Mouse (Mus musculus) intestine, postnatal 0 days (tissue): ENCODE results near the gene Col1a2. TPM values are rescaled to one million over a fixed set of nuclear protein-coding genes. Genes with fewer than 3 reads are reported as not detected.

Source experiments
- ATAC-seq: fragments of 200-750 bp; cut with Nextera tagmentation; 2 replicates; pipeline ENCODE4 v1.8.0; 2017; ENCODE audit warnings: mild to moderate bottlenecking, moderate TSS enrichment, moderate library complexity
- H3K27ac ChIP-seq: fragments of 300-500 bp; sonication (generic); 2 replicates; pipeline ENCODE4 v1.5.1; 2014; ENCODE audit warnings: mild to moderate bottlenecking, low read depth, low read length, moderate library complexity
- H3K27me3 ChIP-seq: fragments of 300-500 bp; sonication (generic); replicated peaks from 2 replicates; pipeline ENCODE4 v1.6.1; 2014; ENCODE audit warnings: low read length, mixed read lengths; ENCODE audit not compliant: control insufficient read depth, insufficient read depth
- H3K36me3 ChIP-seq: fragments of 300-500 bp; sonication (generic); 2 replicates; pipeline ENCODE4 v1.6.1; 2014; ENCODE audit warnings: mild to moderate bottlenecking, moderate library complexity; ENCODE audit not compliant: control insufficient read depth, insufficient read depth
- H3K4me1 ChIP-seq: fragments of 300-500 bp; sonication (generic); replicated peaks from 2 replicates; pipeline ENCODE4 v1.6.1; 2014; ENCODE audit warnings: antibody characterized with exemption, low read length, mixed read lengths; ENCODE audit not compliant: control insufficient read depth, insufficient read depth
- H3K4me2 ChIP-seq: fragments of 300-500 bp; sonication (generic); replicated peaks from 2 replicates; pipeline ENCODE4 v1.6.1; 2014; ENCODE audit warnings: low read depth, mild to moderate bottlenecking, moderate library complexity
- H3K4me3 ChIP-seq: fragments of 300-500 bp; sonication (generic); 2 replicates; pipeline ENCODE4 v1.5.1; 2014; ENCODE audit warnings: low read depth, low read length
- H3K9ac ChIP-seq: fragments of 300-500 bp; sonication (generic); 2 replicates; pipeline ENCODE4 v1.6.1; 2014; ENCODE audit warnings: mild to moderate bottlenecking, low read depth, low read length
- H3K9me3 ChIP-seq: fragments of 300-500 bp; sonication (generic); 2 replicates; pipeline ENCODE4 v1.6.1; 2016; ENCODE audit warnings: mixed run types; ENCODE audit not compliant: control insufficient read depth
- CTCF ChIP-seq: sonication (generic); IDR thresholded peaks from 2 replicates; pipeline ENCODE4 v1.5.1; 2016; ENCODE audit warnings: low read depth, mild to moderate bottlenecking, control low read depth, antibody characterized with exemption, moderate library complexity
- WGBS: fragments of 180-500 bp; shearing (Covaris S2); extraction: QIAGEN DNeasy Blood & Tissue Kit; methylation state at CpG from one replicate; pipeline ENCODE4 v1.1.7; 2014; 5-methylcytosine and 5-hydroxymethylcytosine counted together
- polyA plus RNA-seq: library from polyadenylated mRNA; unstranded; fragments of >200 nt; fragmentation: Nextera tagmentation; extraction: Ambion mirVana; gene quantifications from 2 replicates; pipeline ENCODE4 v1.2.1, GENCODE M21; 2015

Col1a2 gene
- polyA plus RNA-seq, 1 experiment from 2014 or later = 193 TPM

- no peaks in the 10 kb centered on the region for H3K4me1 ChIP-seq
- no peak for TF ChIP-seq CTCF
- H3K27me3 ChIP-seq = no peaks in the 10 kb centered on the region
- 86% methylated on average over 8 of the region's 8 CpGs for WGBS
- no peaks in the 10 kb centered on the region for H3K9me3 ChIP-seq
- ATAC-seq = no peak
- peaks cover 35% of the 10 kb centered on the region for H3K36me3 ChIP-seq
- H3K4me2 ChIP-seq = no peak overlapping the region
- H3K27ac ChIP-seq = no peak overlapping the region
- no peak overlapping the region for H3K4me3 ChIP-seq
- no peak overlapping the region for H3K9ac ChIP-seq
These were observed 30.0 kb downstream of the Col1a2 start for GRCm38 (mm10) chr6:4534462-4535079.

GRCm38 (mm10) chr6:4541926-4542715 lies 37.5 kb downstream of the Col1a2 start:
- Histone ChIP-seq H3K4me3 (no peak overlapping the region), H3K27ac (no peak overlapping the region), H3K9me3 (no peaks in the 10 kb centered on the region), H3K4me2 (no peak overlapping the region), H3K9ac (no peak overlapping the region), H3K36me3 (0 out of 2 replicates have a peak, but pooled peaks cover 4% of the 10 kb centered on the region), H3K4me1 (no peaks in the 10 kb centered on the region), H3K27me3 (no peaks in the 10 kb centered on the region)
- no peak for TF ChIP-seq CTCF
- no peak for ATAC-seq
- 89% methylated on average over 7 of the region's 7 CpGs for WGBS

GRCm38 (mm10) chr6:4544554-4544953 lies 39.9 kb downstream of the Col1a2 start:
- H3K9me3 ChIP-seq = no peaks in the 10 kb centered on the region
- H3K4me1 ChIP-seq = no peaks in the 10 kb centered on the region
- ATAC-seq = no peak
- no peak overlapping the region for H3K4me2 ChIP-seq
- WGBS = 54% methylated on average over 6 of the region's 6 CpGs
- no peak overlapping the region for H3K9ac ChIP-seq
- TF ChIP-seq CTCF = peak; percentile 73
- no peaks in the 10 kb centered on the region for H3K27me3 ChIP-seq
- no peak overlapping the region for H3K27ac ChIP-seq
- no peaks in the 10 kb centered on the region for H3K36me3 ChIP-seq
- H3K4me3 ChIP-seq = no peak overlapping the region

GRCm38 (mm10) chr6:4545727-4546126 lies 41.1 kb downstream of the Col1a2 start:
- no peak overlapping the region for H3K9ac ChIP-seq
- no peaks in the 10 kb centered on the region for H3K27me3 ChIP-seq
- 27% methylated on average over 8 of the region's 8 CpGs for WGBS
- ATAC-seq = no peak
- no peaks in the 10 kb centered on the region for H3K4me1 ChIP-seq
- TF ChIP-seq CTCF = peak; percentile 86
- H3K36me3 ChIP-seq = no peaks in the 10 kb centered on the region
- peak overlapping the region; percentile 35; the same call in 1 of the 2 replicates for H3K4me2 ChIP-seq
- H3K9me3 ChIP-seq = no peaks in the 10 kb centered on the region
- H3K4me3 ChIP-seq = no peak overlapping the region
- H3K27ac ChIP-seq = no peak overlapping the region

GRCm38 (mm10) chr6:4548894-4549293 lies 44.3 kb downstream of the Col1a2 start:
- Histone ChIP-seq H3K4me3 (no peak overlapping the region), H3K4me1 (no peaks in the 10 kb centered on the region), H3K36me3 (no peaks in the 10 kb centered on the region), H3K9me3 (no peaks in the 10 kb centered on the region), H3K9ac (no peak overlapping the region), H3K27ac (no peak overlapping the region), H3K4me2 (no peak overlapping the region), H3K27me3 (no peaks in the 10 kb centered on the region)
- 61% methylated on average over 4 of the region's 4 CpGs for WGBS
- ATAC-seq = no peak
- TF ChIP-seq CTCF = peak; percentile 62

- Histone ChIP-seq H3K27me3 (no peaks in the 10 kb centered on the region), H3K9me3 (no peaks in the 10 kb centered on the region), H3K4me2 (no peak overlapping the region), H3K9ac (no peak overlapping the region), H3K27ac (no peak overlapping the region), H3K36me3 (no peaks in the 10 kb centered on the region), H3K4me3 (no peak overlapping the region), H3K4me1 (no peaks in the 10 kb centered on the region)
- TF ChIP-seq CTCF = no peak
- 42% methylated on average over 11 of the region's 11 CpGs for WGBS
- ATAC-seq = peak; percentile 82
These were observed 45.4 kb downstream of the Col1a2 start for GRCm38 (mm10) chr6:4549846-4550548.
